Mouse (Mus musculus) cerebellum, postnatal 36 days (tissue): Measurements from ENCODE around the gene Surf1.
"Not testable (repeated sequence)": the region's sequence is repeated elsewhere in the genome, so short reads cannot be mapped to it uniquely, and the experiment has no call there.

ENCODE experiments used
- DNase-seq, 2 experiments: peaks; one replicate each; pipeline ENCODE4 v3.0.0; 2021 to 2022; ENCODE audit warnings: mixed read lengths in 2 of 2

Surf1 gene

DNA sequence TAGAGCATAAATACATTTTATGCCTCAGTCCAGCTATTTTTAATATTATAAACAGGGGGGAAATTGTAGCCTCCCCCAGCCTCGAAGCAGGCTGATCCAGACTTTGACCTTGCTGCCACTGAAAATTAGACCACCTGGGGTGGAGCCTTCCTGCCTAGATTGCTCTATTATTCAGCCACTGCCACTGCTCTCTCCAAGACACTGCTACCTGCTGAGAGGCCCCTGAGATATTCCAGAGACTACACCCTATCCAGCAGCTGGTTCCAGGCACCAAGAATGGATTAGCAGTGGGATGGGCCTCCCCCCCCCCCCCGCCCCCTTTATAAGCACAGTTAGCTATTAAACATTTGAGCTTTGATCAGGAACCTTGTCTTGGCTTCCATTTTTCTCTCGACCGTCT, 30.2 kb downstream of the Surf1 start:
- DNase-seq: not testable (repeated sequence)

GRCm38 (mm10) chr2:26885541-26885940, 30.8 kb downstream of the Surf1 start:
- not testable (repeated sequence) for DNase-seq

GRCm38 (mm10) chr2:26878571-26878970, 37.8 kb downstream of the Surf1 start:
- no peak for DNase-seq

DNA sequence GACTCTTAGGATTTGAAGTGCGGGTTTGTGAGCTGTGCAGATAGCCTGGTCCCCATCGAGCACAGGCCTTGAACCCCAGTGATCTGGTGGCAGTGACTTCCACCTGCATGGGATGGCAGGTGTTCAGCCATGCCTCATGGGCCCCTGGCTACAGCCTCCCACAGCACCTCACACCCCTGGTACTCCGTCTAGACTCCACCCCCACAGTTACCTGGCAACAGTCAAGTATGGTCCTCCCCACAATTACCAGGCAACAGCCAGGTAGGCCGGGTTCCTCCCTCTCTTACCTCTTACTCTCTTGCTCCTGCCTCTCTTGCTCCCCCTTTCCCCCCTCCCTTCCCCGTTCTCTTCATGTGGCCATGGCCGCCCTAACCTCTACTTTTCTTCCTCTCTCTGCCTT, 45.7 kb downstream of the Surf1 start:
- no peak for DNase-seq

GRCm38 (mm10) chr2:26864879-26865278, 51.5 kb downstream of the Surf1 start, which contains the start of gene Abo:
Gene Abo (minus strand): TSS chr2:26864979.
- no peak for DNase-seq
